Mouse (Mus musculus): Measurements from ENCODE around the gene Fmnl2. TPM values are rescaled to one million over a fixed set of nuclear protein-coding genes. Genes with fewer than 3 reads are reported as not detected.

The Fmnl2 gene
- total and polyA plus RNA-seq, 3 experiments, result 1.2 to 6.3 (median 4.5) TPM

DNA sequence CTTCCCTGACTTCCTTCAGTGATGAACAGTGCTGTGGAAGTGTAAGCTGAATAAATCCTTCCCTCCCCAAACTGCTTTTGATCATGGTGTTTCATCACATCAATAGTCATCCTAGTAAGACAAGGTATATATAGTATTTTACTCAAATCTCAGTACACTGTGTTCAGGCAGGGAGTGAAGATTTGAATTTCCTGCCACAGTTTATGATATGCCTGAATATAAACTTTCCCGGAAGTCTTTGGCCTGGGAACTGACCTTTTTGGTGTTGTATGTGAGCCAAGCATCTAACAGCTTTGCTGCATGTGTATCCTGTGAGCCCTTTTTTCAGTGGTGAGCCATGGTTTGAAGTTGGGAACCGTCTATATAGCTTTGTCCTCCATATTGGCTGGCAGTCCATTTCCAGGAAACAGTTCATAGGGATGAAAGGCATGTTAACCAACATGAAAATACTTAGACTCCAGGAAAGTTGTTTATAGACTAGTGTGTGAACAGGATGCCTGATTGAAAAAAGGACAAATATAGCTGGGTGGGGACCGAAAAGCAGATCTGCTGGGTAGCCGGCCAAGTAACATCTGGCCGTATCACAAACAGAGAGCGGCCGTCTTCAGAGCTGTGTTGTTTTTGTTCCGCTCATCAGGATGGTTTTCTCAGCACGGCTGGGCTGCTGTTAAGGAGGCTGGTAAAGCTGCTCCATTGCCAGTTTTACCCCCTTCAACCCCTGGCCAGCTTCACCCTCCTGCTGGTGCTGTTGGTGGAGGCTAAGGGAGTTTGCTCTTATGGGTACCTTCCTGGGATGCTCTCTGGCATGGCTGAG lies 133.4 kb downstream of the Fmnl2 start:
- TF ChIP-seq CTCF (IDR thresholded peaks at IDR 0.05) (no peak), POLR2A (IDR thresholded peaks at IDR 0.05; ENCODE audit: insufficient read depth, low read depth, low read length) (no peak), EP300 (IDR thresholded peaks at IDR 0.05; ENCODE audit: insufficient read depth, low read depth, low read length) (no peak)
- Histone ChIP-seq H3K36me3 (ENCODE audit: control insufficient read depth, insufficient read depth, low read length) (peaks cover 4% of the 10 kb centered on the region; the same call in 1 of the 2 replicates), H3K27me3 (ENCODE audit: control insufficient read depth, insufficient read depth, low read length) (no peaks in the 10 kb centered on the region), H3K4me1 (ENCODE audit: control insufficient read depth, insufficient read depth, low read length) (peaks cover 13% of the 10 kb centered on the region), H3K27ac (peak overlapping the region; percentile 73), H3K4me3 (no peak overlapping the region), H3K9ac (ENCODE audit: low read depth, low read length) (no peak overlapping the region), H3K79me2 (replicated peaks; ENCODE audit: control insufficient read depth, insufficient read depth, low read length) (no peaks in the 10 kb centered on the region)
- intact Hi-C loops (cut with DNase I), result loop anchor here (5.0 kb wide), 2 partner anchors 34 to 36 kb away; no protein-coding TSS in a partner anchor
- DNase-seq, result peak; percentile 63 to 73
- 33% methylated on average over 9 of the region's 9 CpGs for WGBS

DNA sequence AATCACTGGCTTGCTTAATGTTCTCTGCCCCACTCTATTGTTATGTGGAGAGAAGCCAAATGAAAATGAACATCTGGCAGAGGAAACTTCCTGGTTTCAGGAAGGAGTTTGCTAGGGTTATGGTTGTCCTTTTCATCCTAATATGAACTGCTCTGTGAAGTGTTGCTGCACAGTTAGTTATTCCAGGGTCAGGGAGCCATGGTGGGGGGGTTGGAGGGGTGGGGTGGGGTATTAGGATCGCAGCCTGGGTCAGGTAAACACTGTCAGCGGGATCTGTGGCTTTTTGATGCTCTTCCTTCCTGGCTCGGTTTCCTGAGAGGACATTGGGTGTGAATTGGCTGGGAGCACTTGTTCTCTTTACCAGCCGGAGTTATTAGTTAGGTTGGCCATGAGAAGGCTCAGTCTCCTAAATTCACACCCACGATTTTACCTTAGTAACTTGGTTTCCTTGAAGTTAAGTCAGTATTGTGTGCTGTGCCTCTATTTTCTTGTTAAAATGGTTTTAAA lies 134.1 kb downstream of the Fmnl2 start:
- H3K79me2 ChIP-seq (replicated peaks; ENCODE audit: control insufficient read depth, insufficient read depth, low read length), result no peaks in the 10 kb centered on the region
- DNase-seq, result peak in 1 of 2 experiments; percentile 18
- H3K36me3 ChIP-seq (ENCODE audit: control insufficient read depth, insufficient read depth, low read length), result peaks cover 4% of the 10 kb centered on the region; the same call in 1 of the 2 replicates
- no peaks in the 10 kb centered on the region for H3K27me3 ChIP-seq (ENCODE audit: control insufficient read depth, insufficient read depth, low read length)
- 44% methylated on average over 5 of the region's 5 CpGs for WGBS
- TF ChIP-seq EP300 (IDR thresholded peaks at IDR 0.05; ENCODE audit: insufficient read depth, low read depth, low read length), result no peak
- TF ChIP-seq CTCF (IDR thresholded peaks at IDR 0.05), result no peak
- TF ChIP-seq POLR2A (IDR thresholded peaks at IDR 0.05; ENCODE audit: insufficient read depth, low read depth, low read length), result no peak
- intact Hi-C loops (cut with DNase I), result loop anchor here (5.0 kb wide), 2 partner anchors 34 to 36 kb away; no protein-coding TSS in a partner anchor
- H3K4me1 ChIP-seq (ENCODE audit: control insufficient read depth, insufficient read depth, low read length), result peaks cover 14% of the 10 kb centered on the region
- peak overlapping the region; percentile 73 for H3K27ac ChIP-seq
- no peak overlapping the region for H3K4me3 ChIP-seq
- H3K9ac ChIP-seq (ENCODE audit: low read depth, low read length), result no peak overlapping the region

DNA sequence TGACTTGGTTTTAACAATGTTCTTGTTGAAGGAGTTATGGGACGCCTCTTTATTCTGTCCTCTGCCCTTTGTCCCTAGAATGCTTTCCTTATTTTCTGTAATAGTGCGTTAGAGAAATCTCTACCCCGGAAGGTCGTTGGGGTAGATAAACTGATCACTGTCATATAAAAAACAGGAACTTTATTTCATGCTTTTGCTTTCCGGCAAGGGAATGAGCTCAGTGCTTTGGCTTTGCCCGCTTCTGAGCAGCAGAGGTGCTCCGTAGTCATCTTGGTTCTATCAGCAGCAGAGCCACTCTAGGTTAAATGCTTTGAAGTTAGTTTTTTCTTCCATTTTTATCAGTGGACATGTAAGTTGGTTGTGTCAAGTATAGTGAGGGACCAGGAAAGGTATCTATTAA lies 135.6 kb downstream of the Fmnl2 start:
- peaks cover 4% of the 10 kb centered on the region; the same call in 1 of the 2 replicates for H3K36me3 ChIP-seq (ENCODE audit: control insufficient read depth, insufficient read depth, low read length)
- H3K27ac ChIP-seq, result no peak overlapping the region
- DNase-seq, result no peak
- TF ChIP-seq POLR2A (IDR thresholded peaks at IDR 0.05; ENCODE audit: insufficient read depth, low read depth, low read length) (no peak), CTCF (IDR thresholded peaks at IDR 0.05) (no peak), EP300 (IDR thresholded peaks at IDR 0.05; ENCODE audit: insufficient read depth, low read depth, low read length) (no peak)
- no peaks in the 10 kb centered on the region for H3K27me3 ChIP-seq (ENCODE audit: control insufficient read depth, insufficient read depth, low read length)
- no peak overlapping the region for H3K4me3 ChIP-seq
- H3K4me1 ChIP-seq (ENCODE audit: control insufficient read depth, insufficient read depth, low read length), result peaks cover 18% of the 10 kb centered on the region
- H3K79me2 ChIP-seq (replicated peaks; ENCODE audit: control insufficient read depth, insufficient read depth, low read length), result no peaks in the 10 kb centered on the region
- 84% methylated on average over 7 of the region's 7 CpGs for WGBS
- no peak overlapping the region for H3K9ac ChIP-seq (ENCODE audit: low read depth, low read length)
- intact Hi-C loops (cut with DNase I), result loop anchor here (5.0 kb wide), 2 partner anchors 34 to 36 kb away; no protein-coding TSS in a partner anchor

DNA sequence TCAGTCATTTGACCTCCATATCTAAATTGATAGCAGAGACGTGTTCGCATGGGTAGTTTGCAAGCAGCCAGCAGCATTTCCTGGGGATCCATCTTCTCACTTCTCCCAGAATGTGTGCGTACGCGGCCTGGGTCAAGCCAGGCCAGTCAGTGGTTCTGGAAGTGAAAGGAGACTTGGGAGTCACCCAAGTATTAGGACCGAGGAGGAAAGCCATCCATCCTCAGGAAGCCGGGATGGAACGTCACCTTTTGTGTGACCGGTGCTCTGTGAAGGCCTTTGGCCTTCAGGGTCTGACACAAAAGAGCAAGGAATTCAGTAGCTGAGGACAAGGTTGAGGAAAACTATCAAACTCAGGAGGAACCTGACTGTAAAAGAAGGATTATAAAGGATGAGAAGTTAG lies 136.9 kb downstream of the Fmnl2 start:
- TF ChIP-seq EP300 (IDR thresholded peaks at IDR 0.05; ENCODE audit: insufficient read depth, low read depth, low read length), result peak; percentile 64; the same call in 1 of the 2 replicates
- no peak for TF ChIP-seq CTCF (IDR thresholded peaks at IDR 0.05)
- TF ChIP-seq POLR2A (IDR thresholded peaks at IDR 0.05; ENCODE audit: insufficient read depth, low read depth, low read length), result no peak
- Histone ChIP-seq H3K4me1 (ENCODE audit: control insufficient read depth, insufficient read depth, low read length) (peaks cover 19% of the 10 kb centered on the region), H3K4me3 (no peak overlapping the region), H3K9ac (ENCODE audit: low read depth, low read length) (no peak overlapping the region), H3K36me3 (ENCODE audit: control insufficient read depth, insufficient read depth, low read length) (peaks cover 4% of the 10 kb centered on the region), H3K27ac (peak overlapping the region; percentile 2; the same call in 1 of the 2 replicates), H3K79me2 (replicated peaks; ENCODE audit: control insufficient read depth, insufficient read depth, low read length) (no peaks in the 10 kb centered on the region), H3K27me3 (ENCODE audit: control insufficient read depth, insufficient read depth, low read length) (no peaks in the 10 kb centered on the region)
- peak; percentile 30 to 38 for DNase-seq
- intact Hi-C loops (cut with DNase I), result loop anchor here (5.0 kb wide), 2 partner anchors 33 to 37 kb away; no protein-coding TSS in a partner anchor
- WGBS, result 35% methylated on average over 9 of the region's 9 CpGs

DNA sequence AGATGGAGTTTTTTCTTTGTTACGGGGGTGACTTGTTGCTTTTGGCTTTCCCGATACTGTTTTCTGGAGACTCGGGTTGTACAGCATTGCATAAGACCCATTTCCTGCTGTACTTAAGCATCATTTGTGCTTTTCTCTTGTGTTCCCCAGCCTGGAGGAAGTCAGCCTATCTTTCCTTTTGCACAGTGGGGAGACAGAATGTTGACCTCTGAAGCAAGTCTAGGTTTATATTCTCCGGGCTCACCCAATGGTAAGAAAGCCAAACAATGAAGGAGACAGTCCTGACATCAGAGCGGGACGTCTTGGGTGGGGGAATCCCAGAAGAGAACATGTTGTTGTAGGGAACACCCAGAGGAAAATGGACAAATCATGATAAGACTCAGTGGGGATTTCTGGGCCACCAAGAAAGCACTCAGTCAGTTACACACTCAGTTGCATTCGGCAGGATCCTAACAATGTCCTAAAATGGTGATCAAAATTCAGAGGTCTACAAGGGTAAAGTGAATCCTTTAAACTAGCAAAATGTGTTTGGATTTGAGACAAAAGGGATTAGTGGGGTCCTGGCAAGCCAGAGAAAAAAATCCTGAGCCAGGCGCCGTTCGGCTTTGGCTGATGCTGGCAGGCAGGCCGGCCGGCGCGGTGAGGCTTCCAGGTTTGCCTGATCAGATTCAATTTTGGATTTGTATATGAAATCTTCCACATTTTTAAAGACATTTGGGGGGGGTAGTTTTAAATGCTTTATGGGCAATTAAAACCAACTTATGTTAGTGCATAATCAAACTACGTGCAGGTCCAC lies 140.5 kb downstream of the Fmnl2 start:
- H3K4me1 ChIP-seq (ENCODE audit: control insufficient read depth, insufficient read depth, low read length), result peaks cover 17% of the 10 kb centered on the region
- peaks cover 4% of the 10 kb centered on the region for H3K36me3 ChIP-seq (ENCODE audit: control insufficient read depth, insufficient read depth, low read length)
- no peaks in the 10 kb centered on the region for H3K79me2 ChIP-seq (replicated peaks; ENCODE audit: control insufficient read depth, insufficient read depth, low read length)
- TF ChIP-seq EP300 (IDR thresholded peaks at IDR 0.05; ENCODE audit: insufficient read depth, low read depth, low read length), result no peak
- 0 out of 2 replicates have a peak, but pooled peaks have one; percentile 31 for TF ChIP-seq POLR2A (IDR thresholded peaks at IDR 0.05; ENCODE audit: insufficient read depth, low read depth, low read length)
- TF ChIP-seq CTCF (IDR thresholded peaks at IDR 0.05), result no peak
- intact Hi-C loops (cut with DNase I), result no loop called here
- DNase-seq, result peak; percentile 37 to 53
- no peaks in the 10 kb centered on the region for H3K27me3 ChIP-seq (ENCODE audit: control insufficient read depth, insufficient read depth, low read length)
- H3K4me3 ChIP-seq, result no peak overlapping the region
- WGBS, result 60% methylated on average over 15 of the region's 15 CpGs
- H3K9ac ChIP-seq (ENCODE audit: low read depth, low read length), result no peak overlapping the region
- H3K27ac ChIP-seq, result peak overlapping the region; percentile 53

Measured in heart, adult 2 months (tissue).